Mouse (Mus musculus): Measurements from ENCODE around the gene Fam193b.

Fam193b gene

GRCm38 (mm10) chr13:55502405-55502804, 68.5 kb downstream of the Fam193b start:
- in situ Hi-C loops (cut with MboI, MseI): no loop called here

GRCm38 (mm10) chr13:55500575-55500974, 70.3 kb downstream of the Fam193b start:
- in situ Hi-C loops (cut with MboI, MseI): no loop called here

- in situ Hi-C loops (cut with MboI, MseI): no loop called here
Observed at GRCm38 (mm10) chr13:55498906-55499305, 72.0 kb downstream of the Fam193b start.

- in situ Hi-C loops (cut with MboI, MseI): no loop called here
Observed at GRCm38 (mm10) chr13:55496661-55497060, 74.3 kb downstream of the Fam193b start.

- in situ Hi-C loops (cut with MboI, MseI): no loop called here
Observed at GRCm38 (mm10) chr13:55495702-55496101, 75.2 kb downstream of the Fam193b start.

- in situ Hi-C loops (cut with MboI, MseI): no loop called here
Observed at GRCm38 (mm10) chr13:55494883-55495621, 75.9 kb downstream of the Fam193b start.

- in situ Hi-C loops (cut with MboI, MseI): no loop called here
Observed at GRCm38 (mm10) chr13:55494257-55494656, 76.7 kb downstream of the Fam193b start.
